Mouse (Mus musculus): ENCODE results near the gene Adora1. TPM values are rescaled to one million over a fixed set of nuclear protein-coding genes. Genes with fewer than 3 reads are reported as not detected.
A peak's percentile ranks its signal among the peaks of the same experiment; 100 is the strongest.

The Adora1 gene
- total and polyA plus RNA-seq, 3 experiments = not detected

DNA sequence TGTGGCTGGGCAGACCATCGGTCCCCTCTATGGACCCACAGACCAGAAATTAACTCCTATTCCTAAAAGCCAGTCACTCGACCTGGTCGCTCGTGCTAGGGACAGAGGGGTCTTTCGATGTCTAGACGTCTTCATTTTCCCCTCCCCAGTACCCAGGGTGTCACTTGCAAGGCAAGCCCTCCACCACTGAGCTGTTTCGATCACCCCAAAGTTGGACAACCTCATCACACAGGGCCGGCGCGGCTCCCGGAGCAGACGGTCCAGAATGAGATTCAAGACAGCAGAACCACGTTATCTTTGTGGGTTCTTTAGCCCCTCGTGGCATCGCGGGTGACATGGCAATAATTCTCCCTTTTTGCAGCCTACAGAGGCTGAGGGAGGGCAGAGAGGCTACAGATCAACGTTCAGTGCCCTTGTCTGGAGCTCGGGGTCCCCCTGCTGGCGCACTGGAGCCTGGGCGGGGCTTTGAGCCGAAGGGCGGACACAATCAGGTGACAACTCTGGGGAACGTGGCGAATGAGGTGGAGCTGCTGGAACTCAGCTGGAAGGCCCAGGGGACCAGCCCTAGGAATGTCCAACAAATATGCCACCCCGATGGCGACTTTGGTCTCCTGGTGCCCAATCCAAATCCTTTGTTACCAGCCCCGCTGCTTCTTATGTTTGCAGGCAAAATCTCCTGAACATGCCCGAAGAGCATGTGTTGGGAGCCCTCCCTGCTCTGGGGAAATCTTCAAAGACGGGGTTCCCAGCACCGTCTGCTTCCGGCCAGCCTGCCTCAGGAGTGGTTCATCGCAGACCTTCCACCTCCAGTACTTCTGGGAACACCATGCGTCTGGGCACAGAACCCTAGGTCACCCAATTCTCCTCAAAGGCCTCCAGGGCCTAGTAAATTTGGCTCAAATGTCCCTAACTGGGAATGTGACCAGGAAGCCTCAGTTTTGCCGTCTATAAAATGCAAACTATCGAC lies 9.0 kb upstream of the Adora1 start (continued):
- TF ChIP-seq MYC (IDR thresholded peaks at IDR 0.05; ENCODE audit: low read depth, low read length) (no peak), SIN3A (IDR thresholded peaks at IDR 0.05; ENCODE audit: low read length) (0 out of 2 replicates have a peak, but pooled peaks have one; percentile 21), USF2 (IDR thresholded peaks at IDR 0.05; ENCODE audit: borderline replicate concordance in 1 of 2, insufficient read depth in 1 of 2, low read depth in 1 of 2, low read length in 2 of 2) (no peak), E2F4 (IDR thresholded peaks at IDR 0.05; ENCODE audit: borderline replicate concordance, low read depth, low read length) (no peak), POLR2A (IDR thresholded peaks at IDR 0.05; ENCODE audit: control insufficient read depth in 1 of 2, insufficient read depth in 1 of 2, low read depth in 1 of 2, low read length in 2 of 2, poor library complexity in 1 of 2) (no peak), TBP (IDR thresholded peaks at IDR 0.05; ENCODE audit: low read depth, low read length) (no peak), GABPA (IDR thresholded peaks at IDR 0.05; ENCODE audit: low read depth, low read length) (no peak), CTCF (IDR thresholded peaks at IDR 0.05 in 2 of 3, conservative IDR thresholded peaks at IDR 0.05 in 1 of 3; ENCODE audit: control insufficient read depth in 1 of 3, insufficient read depth in 1 of 3, low read depth in 2 of 3, low read length in 3 of 3, poor library complexity in 1 of 3, severe bottlenecking in 1 of 3) (peak; percentile 68 to 97 (median 93)), MEF2A (IDR thresholded peaks at IDR 0.05; ENCODE audit: extremely low read depth, insufficient replicate concordance, low read depth, low read length, poor library complexity, severe bottlenecking) (no peak), ETS1 (IDR thresholded peaks at IDR 0.05; ENCODE audit: low read depth, low read length) (no peak), RAD21 (IDR thresholded peaks at IDR 0.05; ENCODE audit: low read depth, low read length) (peak; percentile 94), CHD2 (IDR thresholded peaks at IDR 0.05; ENCODE audit: low read length) (no peak), ZKSCAN1 (IDR thresholded peaks at IDR 0.05; ENCODE audit: low read depth, low read length) (no peak), MAFK (IDR thresholded peaks at IDR 0.05; ENCODE audit: borderline replicate concordance, low read depth, low read length) (no peak)

DNA sequence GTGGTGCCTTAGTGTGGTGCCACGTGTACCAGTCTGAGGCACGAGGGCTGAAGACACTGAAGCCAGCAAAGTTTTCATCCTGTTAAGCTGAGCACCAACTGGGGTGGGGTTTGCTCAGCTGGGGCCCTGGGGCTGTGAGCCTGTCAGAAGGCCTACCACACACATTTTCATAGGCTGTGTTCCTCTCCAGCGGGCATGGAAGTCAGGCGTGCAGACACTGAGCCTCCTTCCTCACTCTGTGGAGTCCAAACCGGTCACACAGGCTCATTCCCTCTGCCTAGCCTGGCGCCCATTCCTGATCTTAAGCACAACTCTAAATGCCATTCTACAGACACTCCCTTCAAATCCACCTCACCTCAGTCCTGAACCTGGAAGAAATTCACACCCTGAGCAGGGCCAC lies 8.3 kb upstream of the Adora1 start:
- Histone ChIP-seq H3K36me3 (ENCODE audit: control insufficient read depth in 1 of 2, insufficient read depth in 2 of 2, low read length in 2 of 2) (no peaks in the 10 kb centered on the region), H3K4me1 (ENCODE audit: control insufficient read depth in 1 of 2, insufficient read depth in 2 of 2, low read length in 2 of 2) (peaks cover 0 to 3% of the 10 kb centered on the region in 2 experiments; a peak in 1 of 4 replicates), H3K4me3 (ENCODE audit: control insufficient read depth in 1 of 2, insufficient read depth in 1 of 2, low read depth in 2 of 2, low read length in 2 of 2) (no peak overlapping the region), H3K9me3 (replicated peaks; ENCODE audit: insufficient read depth, low read length) (no peaks in the 10 kb centered on the region), H3K27me3 (ENCODE audit: control insufficient read depth in 1 of 2, insufficient read depth in 2 of 2, low read length in 2 of 2) (peaks cover 0 to 3% of the 10 kb centered on the region in 2 experiments; a peak in 3 of 4 replicates), H3K27ac (ENCODE audit: control insufficient read depth, low read depth, low read length) (no peak overlapping the region), H3K9ac (ENCODE audit: control insufficient read depth, low read depth, low read length, poor library complexity, severe bottlenecking) (no peak overlapping the region), H3K79me2 (ENCODE audit: control insufficient read depth, insufficient read depth, low read length, poor library complexity) (no peaks in the 10 kb centered on the region)
- TF ChIP-seq TAL1 (IDR thresholded peaks at IDR 0.05; ENCODE audit: low read length) (no peak), USF1 (IDR thresholded peaks at IDR 0.05; ENCODE audit: low read depth, low read length) (no peak), SMC3 (IDR thresholded peaks at IDR 0.05; ENCODE audit: low read depth, low read length) (no peak), RCOR1 (IDR thresholded peaks at IDR 0.05; ENCODE audit: low read depth, low read length) (no peak), MEF2A (IDR thresholded peaks at IDR 0.05; ENCODE audit: extremely low read depth, insufficient replicate concordance, low read depth, low read length, poor library complexity, severe bottlenecking) (no peak), GATA1 (IDR thresholded peaks at IDR 0.05; ENCODE audit: low read depth, low read length) (no peak), BHLHE40 (IDR thresholded peaks at IDR 0.05; ENCODE audit: borderline replicate concordance, low read depth, low read length) (no peak), TBP (IDR thresholded peaks at IDR 0.05; ENCODE audit: low read depth, low read length) (no peak), JUND (IDR thresholded peaks at IDR 0.05; ENCODE audit: low read depth, low read length) (no peak), SIN3A (IDR thresholded peaks at IDR 0.05; ENCODE audit: low read length) (no peak), POLR2AphosphoS2 (IDR thresholded peaks at IDR 0.05; ENCODE audit: low read length) (no peak), ZMIZ1 (IDR thresholded peaks at IDR 0.05; ENCODE audit: low read depth, low read length) (no peak), MAFK (IDR thresholded peaks at IDR 0.05; ENCODE audit: borderline replicate concordance, low read depth, low read length) (no peak), MYC (IDR thresholded peaks at IDR 0.05; ENCODE audit: low read depth, low read length) (no peak), NRF1 (IDR thresholded peaks at IDR 0.05; ENCODE audit: insufficient read depth, low read depth, low read length, poor library complexity, severe bottlenecking) (no peak), MYB (IDR thresholded peaks at IDR 0.05; ENCODE audit: low read depth, low read length) (no peak), RAD21 (IDR thresholded peaks at IDR 0.05; ENCODE audit: low read depth, low read length) (no peak), MXI1 (IDR thresholded peaks at IDR 0.05; ENCODE audit: low read depth, low read length) (no peak), KAT2A (conservative IDR thresholded peaks at IDR 0.05; ENCODE audit: low read depth, low read length) (no peak), ZC3H11A (IDR thresholded peaks at IDR 0.05; ENCODE audit: low read depth, low read length) (no peak)
- DNase-seq (ENCODE audit: low read depth, low spot score) = no peak
